Mouse (Mus musculus) lung, postnatal 14 days (tissue): ENCODE data around the gene Mybpc1.

Source experiments
- DNase-seq: peaks from one replicate; pipeline ENCODE4 v3.0.0; 2021

The Mybpc1 gene

DNA sequence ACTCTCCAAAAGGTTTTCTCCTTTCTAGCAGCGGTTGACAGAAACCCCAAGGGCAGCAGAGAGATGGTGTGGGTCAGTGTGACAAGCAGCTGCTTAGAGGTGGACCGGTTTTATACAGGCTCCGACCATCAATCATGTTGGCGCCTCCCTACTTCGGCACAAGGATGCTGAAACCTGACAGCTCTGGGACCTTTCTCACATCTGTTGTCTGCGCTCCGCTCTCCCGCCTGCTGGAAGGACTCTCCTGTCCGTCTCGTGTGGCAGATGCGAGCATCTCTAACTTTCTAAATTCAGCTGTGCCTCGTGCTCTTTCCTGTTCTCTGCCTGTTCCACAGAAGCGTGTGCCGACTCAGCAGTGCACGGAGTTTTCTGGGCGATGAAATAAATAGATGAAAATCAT is at the start of gene Mybpc1:
Gene Mybpc1 (minus strand): TSS at position 210 of the 400 bp plus-strand sequence.
- DNase-seq = no peak

DNA sequence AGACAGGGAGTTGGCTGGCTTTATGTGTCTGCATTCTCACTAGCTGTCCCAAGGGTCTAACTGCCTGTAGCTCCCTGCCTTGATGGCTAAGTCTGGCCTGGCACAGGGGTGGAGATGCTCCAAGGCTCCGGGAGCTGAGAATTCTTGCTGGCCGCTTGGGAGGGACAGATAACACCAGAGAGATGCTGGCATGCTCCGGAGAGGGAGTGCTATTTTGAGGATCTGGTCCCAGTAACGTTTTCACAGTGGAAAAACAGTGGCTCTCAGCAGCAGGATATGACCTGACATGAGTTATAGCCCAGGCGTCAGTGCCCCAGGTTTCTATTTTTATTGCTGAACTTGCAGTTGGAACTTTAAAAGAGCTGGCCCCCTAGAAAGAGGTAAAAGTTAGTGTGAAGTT is 40.5 kb upstream of the Mybpc1 start:
- DNase-seq = no peak

DNA sequence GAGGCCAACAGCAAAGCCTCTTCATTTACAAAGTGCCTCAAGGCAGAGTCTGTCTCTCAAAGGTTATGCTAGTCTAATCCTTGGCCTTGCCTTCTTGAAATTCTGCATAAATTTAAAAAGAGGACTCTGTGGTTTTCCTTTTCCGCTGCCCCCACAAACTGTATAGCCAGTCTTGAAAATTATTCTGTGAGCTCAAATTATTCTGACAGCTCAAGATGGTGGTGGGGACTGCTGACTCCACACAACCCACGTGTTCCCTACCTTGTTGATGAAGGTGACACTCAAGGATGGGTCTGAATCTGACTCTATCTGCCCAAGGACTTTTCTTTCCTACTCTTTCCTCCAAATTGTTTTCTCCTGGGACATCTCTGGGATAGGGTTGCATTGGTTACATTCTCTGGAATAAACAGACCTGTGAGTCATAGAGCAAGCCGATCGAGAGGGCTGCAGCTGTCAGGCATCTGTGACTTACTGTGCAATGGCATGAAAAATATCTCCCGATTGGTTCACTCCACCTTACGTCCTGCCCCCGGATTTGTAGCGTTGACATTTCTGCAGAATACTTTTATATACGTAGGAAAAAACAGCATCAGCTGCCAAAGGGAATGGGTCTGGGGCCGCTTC is 26.5 kb upstream of the Mybpc1 start:
- DNase-seq = no peak

DNA sequence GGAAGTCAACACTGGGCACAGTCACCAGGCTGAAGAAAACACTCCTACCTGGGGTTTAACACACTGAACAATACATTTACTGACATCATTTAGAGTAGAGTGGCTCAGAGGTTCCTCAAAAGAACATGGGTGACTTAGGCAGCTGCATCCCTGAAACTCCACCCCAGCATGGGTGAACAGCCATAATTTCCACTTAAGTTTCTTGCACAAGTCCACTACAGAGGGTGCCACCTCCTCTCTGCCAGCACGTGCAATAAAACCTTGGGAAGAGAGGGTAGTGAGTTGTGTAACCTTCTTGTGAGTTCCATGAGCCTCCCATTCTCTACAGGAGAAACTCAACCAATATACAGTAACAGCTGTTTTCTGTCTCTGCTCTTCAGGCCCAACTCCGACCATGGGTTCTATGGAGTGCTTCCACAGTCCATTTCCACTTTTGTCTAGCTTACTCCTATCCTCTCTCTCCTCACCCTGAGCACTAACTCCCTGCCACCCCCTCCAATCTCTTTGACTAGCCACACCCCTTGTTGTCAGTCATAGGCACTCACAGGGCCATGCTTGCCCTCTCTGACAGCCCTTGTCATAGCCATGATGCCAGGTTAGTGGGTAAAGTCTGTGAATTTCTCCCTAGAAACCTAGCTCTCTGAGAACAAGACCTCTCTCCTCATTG is 25.8 kb upstream of the Mybpc1 start:
- no peak for DNase-seq

DNA sequence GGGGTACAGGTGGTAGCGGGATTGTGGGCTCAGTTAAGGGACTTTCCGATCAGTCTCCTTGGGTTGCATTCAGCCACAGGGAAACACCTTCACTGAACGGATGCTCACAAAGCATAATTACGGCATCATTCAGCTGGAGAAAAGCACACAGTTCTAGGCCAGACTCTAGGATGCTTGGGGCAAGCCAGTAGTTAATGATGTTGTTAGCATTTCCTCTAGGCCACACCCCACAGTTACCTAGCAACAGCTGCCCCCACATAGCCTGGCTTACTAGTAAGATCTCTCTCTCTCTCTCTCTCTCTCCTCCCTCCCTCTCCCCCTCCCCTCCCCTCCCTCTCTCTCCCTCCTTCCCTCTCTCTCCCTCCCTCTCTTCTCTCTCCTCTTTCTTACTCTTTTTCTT is 22.1 kb upstream of the Mybpc1 start:
- DNase-seq = no peak

DNA sequence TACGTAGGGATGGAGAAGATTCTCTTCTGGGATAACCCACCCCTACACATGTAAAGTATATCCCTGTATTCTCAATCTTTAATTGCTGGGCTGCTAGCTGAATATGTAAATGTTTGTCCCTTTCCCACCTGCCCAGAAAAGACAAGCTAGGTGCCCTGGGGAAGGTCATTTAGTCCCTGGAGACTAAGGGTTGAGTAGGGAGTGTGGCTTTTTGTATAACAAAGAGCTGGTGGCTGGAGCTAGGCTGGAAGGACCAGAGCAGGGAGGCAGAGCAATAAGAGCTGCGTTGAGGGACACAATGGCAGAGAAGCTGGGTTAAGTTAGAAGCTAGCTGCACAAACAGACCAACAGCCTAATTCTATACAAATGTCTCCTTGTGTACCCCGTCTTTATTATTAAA is 21.2 kb upstream of the Mybpc1 start:
- no peak for DNase-seq

DNA sequence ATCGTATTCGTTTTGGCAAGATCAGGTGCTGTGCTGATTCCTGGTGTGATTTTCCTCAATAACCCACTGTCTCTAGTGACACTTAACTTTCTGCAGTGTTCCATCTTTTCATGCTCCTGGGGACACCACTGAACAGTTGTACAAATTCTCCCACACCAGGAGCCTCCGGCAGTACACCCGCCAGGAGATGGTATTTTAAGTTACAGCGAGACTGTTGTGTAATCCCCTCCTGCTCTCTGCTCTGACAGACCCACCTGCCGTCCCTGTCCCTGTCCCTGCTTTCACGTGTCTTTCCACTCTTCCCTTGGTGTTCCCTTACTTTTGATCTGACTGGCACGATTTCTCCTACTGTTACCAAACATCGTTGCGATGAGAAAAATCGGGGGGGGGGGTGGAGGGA is 19.3 kb upstream of the Mybpc1 start:
- no peak for DNase-seq

DNA sequence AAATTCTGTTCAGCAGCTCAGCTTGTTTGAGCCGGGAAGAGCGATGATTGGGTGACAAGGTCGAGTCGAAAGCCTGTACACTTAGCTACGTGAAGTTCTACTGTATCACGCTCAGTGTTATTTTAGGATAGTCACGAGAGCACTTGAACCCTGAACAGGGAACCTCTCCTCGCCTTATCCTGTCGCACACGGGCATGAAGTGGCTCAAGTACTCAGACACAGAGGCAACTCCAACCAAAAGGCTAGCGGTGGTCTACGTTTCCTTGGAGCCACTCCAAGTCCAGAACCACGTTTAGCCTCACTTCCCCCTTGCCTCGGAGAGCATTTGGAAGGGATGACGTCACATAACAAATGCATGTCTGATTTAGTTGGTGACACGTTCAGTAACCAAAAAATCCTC is 17.7 kb upstream of the Mybpc1 start:
- no peak for DNase-seq

DNA sequence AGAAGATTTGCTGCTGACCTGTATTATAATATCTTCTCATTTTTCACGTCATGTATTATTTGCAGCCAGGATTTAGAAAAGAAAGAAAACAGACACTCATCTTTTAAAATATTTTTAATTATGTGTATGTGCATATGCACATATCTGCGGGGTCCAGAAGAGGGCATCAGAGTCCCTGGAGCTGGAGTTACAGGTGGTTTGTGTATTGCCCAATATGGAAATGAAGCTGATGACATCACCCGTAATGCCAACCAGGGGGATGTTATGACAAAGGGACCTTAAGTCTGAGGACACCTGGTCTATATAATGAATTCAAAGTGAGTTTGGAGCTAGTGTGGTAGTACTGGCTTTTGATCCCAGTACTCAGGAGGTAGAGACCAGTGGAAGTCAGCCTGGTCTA is 15.9 kb upstream of the Mybpc1 start:
- DNase-seq = no peak

DNA sequence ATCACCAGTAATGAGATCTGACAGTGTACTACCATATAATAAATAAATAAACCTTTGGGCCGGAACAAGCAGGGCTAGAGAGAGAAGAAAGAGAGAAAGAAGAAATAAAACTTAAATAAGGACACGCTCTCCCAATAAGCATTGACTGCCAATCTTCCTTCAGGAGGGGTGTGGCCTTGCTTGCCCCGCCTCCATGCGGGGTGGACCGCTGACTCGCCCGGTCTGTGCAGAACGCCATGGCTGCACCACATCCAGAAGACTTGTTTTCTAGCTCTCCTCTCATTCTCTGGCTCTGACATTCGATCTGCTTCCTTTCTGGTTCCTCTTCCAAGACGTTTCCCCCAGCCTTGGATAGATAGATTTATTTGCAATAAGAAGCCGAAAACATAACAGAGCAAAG is 8.1 kb upstream of the Mybpc1 start:
- DNase-seq = no peak

DNA sequence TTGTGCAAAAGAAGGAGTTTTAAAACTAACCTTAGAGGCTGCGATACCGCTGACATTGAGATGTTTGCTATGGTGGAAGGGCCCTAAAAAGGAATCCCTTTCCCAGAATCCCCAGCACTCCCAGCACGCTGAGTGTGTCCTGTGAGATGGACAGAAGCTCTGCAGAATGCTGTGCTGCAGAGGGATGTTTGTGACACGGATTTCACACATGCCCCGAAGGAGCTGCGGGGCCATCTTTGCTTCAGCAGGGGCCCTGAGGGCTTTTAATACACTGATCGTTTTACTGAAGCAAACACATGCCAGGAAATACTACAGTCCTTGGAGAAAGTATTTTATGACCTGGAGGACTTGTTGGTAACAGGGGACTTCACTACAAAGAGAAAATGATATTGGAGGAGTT is 1.7 kb upstream of the Mybpc1 start:
- DNase-seq = no peak

DNA sequence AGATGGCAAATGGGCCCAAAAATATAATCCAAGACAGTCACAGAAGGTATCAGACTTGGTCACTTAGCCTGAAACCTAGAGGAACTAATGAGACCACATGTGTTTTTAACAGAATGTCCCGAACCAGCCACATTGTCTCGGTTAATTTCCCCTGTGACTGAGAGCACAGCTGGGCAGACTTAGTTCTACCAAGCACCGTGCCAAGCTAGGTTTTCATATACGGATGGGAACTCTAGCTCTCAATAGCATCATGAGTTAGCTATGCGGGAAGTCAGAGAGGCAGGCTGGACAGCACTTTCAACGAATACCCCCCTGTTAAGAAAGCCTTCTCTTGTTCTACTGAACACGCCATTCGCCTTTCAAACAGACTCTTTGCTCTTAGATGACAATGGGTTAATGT is 1.1 kb upstream of the Mybpc1 start:
- no peak for DNase-seq

DNA sequence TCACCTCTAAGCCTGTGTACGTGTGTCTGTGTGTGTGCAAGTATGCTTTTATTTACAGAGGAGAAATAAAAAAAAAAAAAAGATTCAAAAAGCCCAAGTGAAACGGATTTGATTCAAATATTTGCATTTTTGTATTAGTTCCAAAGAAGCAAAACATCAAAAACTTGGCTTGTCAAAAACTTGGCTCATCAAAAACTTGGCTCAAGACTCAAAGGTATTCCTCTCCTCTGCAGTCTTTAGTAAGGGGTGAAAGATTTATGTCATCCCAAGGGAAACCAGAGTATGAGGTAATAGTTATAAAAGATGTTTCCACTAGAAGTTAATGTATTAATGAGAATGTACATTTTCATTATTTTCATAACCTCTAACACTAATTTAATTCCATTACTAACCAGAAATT is 1.2 kb downstream of the Mybpc1 start:
- DNase-seq = no peak

DNA sequence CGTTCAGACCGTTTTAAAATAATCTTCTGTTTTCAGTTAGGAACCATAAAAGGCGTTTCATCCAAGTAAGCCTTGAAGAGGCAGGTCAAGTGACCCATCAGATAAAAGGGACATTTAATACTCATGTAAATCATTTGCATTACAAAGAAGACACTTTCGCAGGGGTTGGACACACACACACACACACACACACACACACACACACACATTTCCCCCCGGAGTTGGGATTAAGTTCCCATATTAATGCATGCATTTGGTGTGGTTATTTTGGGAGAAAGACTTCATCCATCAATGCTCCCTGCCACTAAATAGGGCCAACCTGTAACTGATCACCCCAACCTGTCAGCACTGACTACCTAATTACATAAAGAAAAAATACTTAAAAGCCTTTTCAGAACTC is 1.7 kb downstream of the Mybpc1 start:
- DNase-seq = no peak

DNA sequence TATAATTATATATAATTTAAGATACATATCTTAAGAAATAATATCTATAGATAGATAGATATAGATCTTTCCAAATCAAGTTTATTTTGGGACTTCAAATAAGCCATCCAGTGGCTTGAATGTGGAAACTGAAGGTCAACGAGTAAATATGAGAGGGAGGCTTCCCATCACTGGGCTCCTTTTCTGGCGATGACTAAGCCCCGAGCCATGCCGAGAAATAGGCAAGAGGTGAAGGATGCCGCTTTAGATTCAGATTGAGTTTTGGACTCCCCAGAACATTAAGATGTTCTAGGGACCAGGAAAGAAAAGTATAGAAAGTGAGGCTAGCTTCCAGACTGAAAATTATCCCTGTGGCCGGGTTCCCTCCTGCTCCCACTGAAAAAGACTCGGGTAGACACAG is 4.4 kb downstream of the Mybpc1 start:
- DNase-seq = no peak

DNA sequence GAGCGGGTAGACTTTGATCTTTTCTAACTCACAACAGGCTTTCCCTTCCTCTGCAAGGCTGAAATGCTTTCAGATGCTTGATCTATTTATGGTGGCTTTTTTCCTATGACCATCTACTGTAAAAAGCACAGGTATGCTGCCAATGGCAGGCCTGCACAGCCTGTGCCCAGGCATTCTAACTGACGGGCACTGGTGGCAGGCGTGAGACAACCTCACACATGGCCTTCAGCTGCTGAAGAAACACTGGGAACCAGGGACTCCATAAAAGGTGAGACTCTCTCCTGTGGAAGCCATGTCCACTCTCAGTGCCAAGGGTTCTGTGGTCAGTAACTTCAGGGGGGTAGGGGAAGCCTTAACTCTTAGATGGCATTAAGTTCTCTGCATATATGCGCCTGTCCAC is 12.6 kb downstream of the Mybpc1 start:
- no peak for DNase-seq

DNA sequence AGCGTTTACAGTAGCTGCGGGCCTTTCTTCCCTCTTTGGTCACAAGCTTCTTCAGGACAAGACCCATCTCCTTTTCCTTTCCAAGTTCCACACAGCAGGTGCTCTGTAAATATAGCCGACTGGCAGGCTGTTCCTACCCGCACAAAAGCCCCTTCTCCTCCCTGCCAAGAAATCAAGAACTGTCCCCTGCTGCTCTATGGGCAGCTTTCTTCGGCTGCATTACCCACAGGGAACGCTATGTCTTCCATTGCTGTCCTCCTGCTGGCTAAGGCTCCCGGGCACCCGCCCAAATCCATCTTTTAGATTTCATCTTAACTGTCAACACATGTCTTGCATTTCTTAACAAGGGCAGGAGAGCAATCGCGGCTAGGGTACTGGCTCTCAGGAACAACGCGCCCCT is 13.9 kb downstream of the Mybpc1 start:
- peak; percentile 51 for DNase-seq

DNA sequence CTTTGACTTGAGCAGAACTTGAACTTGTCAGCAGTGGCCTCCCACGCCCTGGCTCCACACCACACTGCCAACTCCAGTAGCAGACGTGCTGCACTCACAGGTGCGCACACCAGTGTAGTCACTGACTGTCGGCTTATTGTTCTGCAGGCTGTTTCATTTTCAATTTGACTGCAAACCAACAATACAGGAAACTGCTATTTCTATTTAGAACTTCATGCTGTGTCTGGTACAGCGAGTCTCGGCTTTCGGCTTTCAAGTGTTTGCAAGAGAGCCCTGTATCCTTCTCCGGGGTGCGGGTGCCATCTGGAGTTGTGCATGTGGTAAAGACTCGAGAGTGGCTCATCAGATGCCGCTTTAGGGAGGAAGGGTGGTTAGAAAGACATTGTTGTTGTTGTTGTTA is 20.5 kb downstream of the Mybpc1 start:
- no peak for DNase-seq

DNA sequence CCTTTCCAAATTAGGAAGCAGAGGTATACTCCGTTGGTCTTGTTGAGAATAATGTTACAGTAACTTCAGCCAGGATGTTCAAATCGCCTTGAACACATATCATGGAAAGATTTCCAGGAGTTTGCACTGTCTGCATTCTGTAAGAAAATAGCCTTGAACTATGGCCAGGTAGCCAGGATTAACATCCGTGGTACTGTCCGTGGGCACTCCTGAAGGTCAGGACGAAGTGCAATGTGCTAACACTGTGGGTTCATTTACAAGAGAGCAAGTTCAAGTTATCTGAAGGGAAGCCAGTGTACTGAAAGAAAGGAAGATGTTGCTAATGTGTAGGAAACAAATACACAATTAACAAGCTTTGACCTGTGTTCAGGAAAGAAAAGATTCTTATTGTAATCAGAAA is 24.2 kb downstream of the Mybpc1 start:
- no peak for DNase-seq

DNA sequence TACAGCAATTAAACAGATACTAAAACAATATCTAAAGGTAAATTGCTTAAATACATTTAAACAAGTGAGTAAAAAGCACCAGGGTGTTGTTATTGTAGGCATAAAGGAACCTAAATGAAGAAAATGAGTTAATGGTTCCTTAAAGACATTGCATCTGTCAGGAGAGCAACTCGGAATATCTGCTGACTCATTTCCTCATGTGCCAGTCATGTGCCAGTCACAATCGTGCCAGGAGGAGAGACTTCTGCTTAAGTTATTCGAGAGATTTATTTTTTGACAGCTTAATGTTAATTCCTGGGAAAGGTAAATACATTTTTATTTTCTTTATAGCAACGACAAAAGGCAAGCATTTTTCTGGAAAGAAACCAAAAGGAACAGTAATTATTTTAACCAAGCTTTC is 26.3 kb downstream of the Mybpc1 start:
- DNase-seq = no peak

DNA sequence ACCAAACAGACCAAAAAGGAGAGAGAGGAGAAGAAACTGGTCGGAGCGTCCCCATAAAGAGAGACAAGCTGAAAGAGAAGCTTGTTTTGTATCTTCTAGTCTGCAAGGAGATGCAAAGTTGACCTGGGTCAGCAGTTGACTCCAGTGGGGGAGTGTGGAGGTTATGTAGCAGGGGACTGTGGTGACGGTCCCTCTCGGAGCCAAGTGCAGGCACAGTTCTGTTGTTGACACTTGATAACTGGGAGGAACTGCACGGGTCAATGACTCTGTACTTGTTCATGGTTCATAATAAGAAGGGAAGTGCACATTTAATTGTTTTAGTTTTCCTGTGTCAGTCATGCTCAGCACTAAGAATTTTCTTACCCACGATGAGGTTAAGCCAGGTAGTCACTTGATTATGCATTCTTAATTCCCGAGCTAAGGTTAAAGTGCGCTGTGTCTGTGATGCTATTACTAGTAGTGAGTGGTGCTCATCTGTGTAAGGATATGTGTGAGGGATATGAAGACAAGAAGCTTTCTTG is 30.8 kb downstream of the Mybpc1 start:
- no peak for DNase-seq

DNA sequence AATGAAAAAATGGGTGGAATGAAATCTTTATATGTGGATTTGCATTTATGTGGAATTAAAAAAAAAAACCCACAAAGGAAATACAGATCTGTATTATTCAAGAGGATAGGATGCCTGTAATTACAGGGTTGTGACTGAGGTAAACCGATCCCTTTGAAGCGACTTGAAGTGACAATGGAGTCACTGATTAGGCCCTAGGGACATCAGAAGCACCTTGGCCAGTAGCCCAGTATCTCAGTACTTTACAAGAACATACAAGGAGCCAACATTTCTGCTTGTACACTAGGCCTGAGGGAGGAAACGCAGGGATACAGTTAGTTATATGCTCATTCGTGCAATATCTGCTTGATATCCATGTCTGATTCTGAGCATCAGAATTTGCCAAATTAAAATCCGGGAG is 32.8 kb downstream of the Mybpc1 start:
- no peak for DNase-seq

DNA sequence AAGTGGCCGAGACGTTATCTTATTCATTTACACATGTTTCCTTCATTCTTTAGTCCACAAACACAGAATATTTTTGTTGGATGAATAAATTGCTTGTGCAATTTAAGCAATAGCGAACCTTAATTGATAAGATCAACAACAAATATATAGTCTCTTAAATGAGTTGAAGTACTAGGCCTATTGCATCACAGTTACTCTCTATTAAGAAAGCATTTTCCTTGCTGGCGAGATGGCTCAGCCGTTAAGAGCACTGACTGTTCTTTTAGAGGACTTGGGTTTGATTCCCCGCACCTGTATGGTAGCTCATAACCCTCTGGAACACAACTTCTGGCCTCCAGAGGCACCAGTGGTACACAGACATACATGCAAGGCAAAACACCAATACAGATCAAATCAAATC is 47.9 kb downstream of the Mybpc1 start:
- DNase-seq = no peak

DNA sequence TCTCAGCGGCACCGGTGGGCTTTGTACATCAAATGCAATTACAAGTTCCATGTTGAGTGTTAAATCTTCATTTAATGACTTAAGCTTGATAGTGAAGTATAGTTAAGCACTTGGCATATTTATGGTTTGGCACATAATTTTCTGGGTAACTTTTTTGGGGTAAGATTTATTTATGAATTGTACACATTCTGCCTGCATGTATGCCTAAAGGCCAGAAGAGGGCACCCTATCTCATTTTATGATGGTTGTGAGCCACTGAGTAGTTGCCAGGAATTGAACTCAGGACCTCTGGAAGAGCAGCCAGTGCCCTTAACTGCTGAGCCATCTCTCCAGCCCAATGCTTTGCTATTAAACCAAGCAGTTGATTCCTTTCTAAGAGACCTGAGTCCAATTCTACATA is 52.2 kb downstream of the Mybpc1 start:
- DNase-seq = no peak

DNA sequence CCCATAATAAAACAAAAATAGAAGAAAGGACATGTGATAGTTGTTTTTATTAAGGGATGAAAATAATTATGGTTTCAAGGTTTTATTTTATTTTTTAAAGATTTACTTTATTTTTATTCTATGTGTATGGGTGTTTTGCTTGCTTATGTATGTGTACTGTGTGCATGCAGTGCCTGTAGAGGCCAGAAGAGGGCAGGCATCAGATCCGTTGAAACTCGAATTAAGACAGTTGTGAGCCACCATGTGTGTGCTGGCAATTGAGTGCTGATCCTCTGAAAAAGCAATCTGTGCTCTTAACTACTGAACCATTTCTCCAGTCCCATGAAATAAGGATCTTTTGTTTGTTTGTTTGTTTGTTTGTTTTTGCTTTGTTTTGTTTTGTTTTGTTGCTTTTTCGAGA is 54.7 kb downstream of the Mybpc1 start:
- DNase-seq = no peak
